Mouse (Mus musculus): Measurements from ENCODE around the gene Naxd. TPM values are rescaled to one million over a fixed set of nuclear protein-coding genes. Genes with fewer than 3 reads are reported as not detected.
A peak's percentile ranks its signal among the peaks of the same experiment; 100 is the strongest.

Naxd gene
- total RNA-seq, 2 experiments from 2014 or later, result 62.7 to 69.0 TPM

- no peak overlapping the region for H3K27ac ChIP-seq
- TF ChIP-seq CTCF (conservative IDR thresholded peaks at IDR 0.05), result no peak
- no peak overlapping the region for H3K4me3 ChIP-seq
- no peak for DNase-seq (ENCODE audit: low spot score in 2 of 2)
Measured at GRCm38 (mm10) chr8:11503476-11504232, 6.3 kb downstream of the Naxd start.

- no peak for TF ChIP-seq CTCF (conservative IDR thresholded peaks at IDR 0.05)
- Histone ChIP-seq H3K4me3 (no peak overlapping the region), H3K27ac (no peak overlapping the region)
- DNase-seq (ENCODE audit: low spot score in 2 of 2), result no peak
Measured at GRCm38 (mm10) chr8:11506074-11506473, 8.8 kb downstream of the Naxd start.

- H3K27ac ChIP-seq, result no peak overlapping the region
- TF ChIP-seq CTCF (conservative IDR thresholded peaks at IDR 0.05), result peak; percentile 72
- peak in 1 of 2 experiments; percentile 62 for DNase-seq (ENCODE audit: low spot score in 2 of 2)
- H3K4me3 ChIP-seq, result no peak overlapping the region
Measured at GRCm38 (mm10) chr8:11506802-11507201, 9.5 kb downstream of the Naxd start.

GRCm38 (mm10) chr8:11508880-11509279, 11.6 kb downstream of the Naxd start:
- Histone ChIP-seq H3K27ac (no peak overlapping the region), H3K4me3 (no peak overlapping the region)
- DNase-seq (ENCODE audit: low spot score in 2 of 2), result no peak
- no peak for TF ChIP-seq CTCF (conservative IDR thresholded peaks at IDR 0.05)

- no peak for DNase-seq (ENCODE audit: low spot score in 2 of 2)
- no peak overlapping the region for H3K27ac ChIP-seq
- peak; percentile 35 for TF ChIP-seq CTCF (conservative IDR thresholded peaks at IDR 0.05)
- no peak overlapping the region for H3K4me3 ChIP-seq
Measured at GRCm38 (mm10) chr8:11510971-11511370, 13.7 kb downstream of the Naxd start.

- Histone ChIP-seq H3K4me3 (no peak overlapping the region), H3K27ac (no peak overlapping the region)
- no peak for TF ChIP-seq CTCF (conservative IDR thresholded peaks at IDR 0.05)
- no peak for DNase-seq (ENCODE audit: low spot score in 2 of 2)
Measured at GRCm38 (mm10) chr8:11512711-11513110, 15.4 kb downstream of the Naxd start.

GRCm38 (mm10) chr8:11513247-11513646, 15.9 kb downstream of the Naxd start:
- no peak overlapping the region for H3K27ac ChIP-seq
- no peak overlapping the region for H3K4me3 ChIP-seq
- no peak for TF ChIP-seq CTCF (conservative IDR thresholded peaks at IDR 0.05)
- DNase-seq (ENCODE audit: low spot score in 2 of 2), result no peak

- DNase-seq (ENCODE audit: low spot score in 2 of 2), result no peak
- TF ChIP-seq CTCF (conservative IDR thresholded peaks at IDR 0.05), result no peak
- Histone ChIP-seq H3K4me3 (no peak overlapping the region), H3K27ac (no peak overlapping the region)
Measured at GRCm38 (mm10) chr8:11516292-11516691, 19.0 kb downstream of the Naxd start.

- DNase-seq (ENCODE audit: low spot score in 2 of 2), result peak in 1 of 2 experiments; percentile 57
- no peak overlapping the region for H3K27ac ChIP-seq
- no peak overlapping the region for H3K4me3 ChIP-seq
- no peak for TF ChIP-seq CTCF (conservative IDR thresholded peaks at IDR 0.05)
Measured at GRCm38 (mm10) chr8:11517366-11518055, 20.2 kb downstream of the Naxd start.

GRCm38 (mm10) chr8:11518056-11518396, 20.7 kb downstream of the Naxd start:
- TF ChIP-seq CTCF (conservative IDR thresholded peaks at IDR 0.05), result no peak
- no peak for DNase-seq (ENCODE audit: low spot score in 2 of 2)

GRCm38 (mm10) chr8:11518676-11519075, 21.4 kb downstream of the Naxd start:
- H3K27ac ChIP-seq, result no peak overlapping the region
- H3K4me3 ChIP-seq, result no peak overlapping the region
- no peak for TF ChIP-seq CTCF (conservative IDR thresholded peaks at IDR 0.05)
- no peak for DNase-seq (ENCODE audit: low spot score in 2 of 2)

More at GRCm38 (mm10) chr8:11518056-11518396, 20.7 kb downstream of the Naxd start:
- Histone ChIP-seq H3K27ac (no peak overlapping the region), H3K4me3 (no peak overlapping the region)

- Histone ChIP-seq H3K27ac (no peak overlapping the region), H3K4me3 (no peak overlapping the region)
- no peak for DNase-seq (ENCODE audit: low spot score in 2 of 2)
- no peak for TF ChIP-seq CTCF (conservative IDR thresholded peaks at IDR 0.05)
Measured at GRCm38 (mm10) chr8:11523331-11523730, 26.0 kb downstream of the Naxd start.

GRCm38 (mm10) chr8:11530155-11530770, 33.0 kb downstream of the Naxd start:
- no peak for TF ChIP-seq CTCF (conservative IDR thresholded peaks at IDR 0.05)
- H3K4me3 ChIP-seq, result no peak overlapping the region
- no peak for DNase-seq (ENCODE audit: low spot score in 2 of 2)
- H3K27ac ChIP-seq, result no peak overlapping the region
